Mouse (Mus musculus) embryonic facial prominence, embryonic 15.5 days (tissue): ENCODE results near the gene Fra10ac1. TPM values are rescaled to one million over a fixed set of nuclear protein-coding genes. Genes with fewer than 3 reads are reported as not detected.

ENCODE experiments used
- ATAC-seq: fragments of 200-750 bp; cut with Nextera tagmentation; 2 replicates; pipeline ENCODE4 v1.8.0; 2017; ENCODE audit warnings: low read depth, moderate TSS enrichment; ENCODE audit not compliant: insufficient number of reproducible peaks, low FRiP score, low TSS enrichment
- H3K27ac ChIP-seq: fragments of 300-500 bp; sonication (generic); replicated peaks from 2 replicates; pipeline ENCODE4 v1.5.1; 2015; ENCODE audit warnings: mild to moderate bottlenecking, inconsistent platforms
- H3K27me3 ChIP-seq: fragments of 300-500 bp; sonication (generic); 2 replicates; pipeline ENCODE4 v1.6.1; 2015; ENCODE audit warnings: inconsistent platforms
- H3K36me3 ChIP-seq: fragments of 300-500 bp; sonication (generic); 2 replicates; pipeline ENCODE4 v1.6.1; 2015; ENCODE audit warnings: mild to moderate bottlenecking, inconsistent platforms
- H3K4me1 ChIP-seq: fragments of 300-500 bp; sonication (generic); 2 replicates; pipeline ENCODE4 v1.6.1; 2015; ENCODE audit warnings: inconsistent platforms
- H3K4me2 ChIP-seq: fragments of 300-500 bp; sonication (generic); replicated peaks from 2 replicates; pipeline ENCODE4 v1.6.1; 2015; ENCODE audit warnings: mild to moderate bottlenecking, inconsistent platforms
- H3K4me3 ChIP-seq: fragments of 300-500 bp; sonication (generic); replicated peaks from 2 replicates; pipeline ENCODE4 v1.5.1; 2015; ENCODE audit warnings: mild to moderate bottlenecking, inconsistent platforms
- H3K9ac ChIP-seq: fragments of 300-500 bp; sonication (generic); 2 replicates; pipeline ENCODE4 v1.6.1; 2015; ENCODE audit warnings: inconsistent platforms
- H3K9me3 ChIP-seq: fragments of 300-500 bp; sonication (generic); replicated peaks from 2 replicates; pipeline ENCODE4 v1.6.1; 2016; ENCODE audit warnings: inconsistent platforms
- WGBS: fragments of 180-500 bp; shearing (Covaris S2); methylation state at CpG from one replicate; pipeline ENCODE4 v1.1.7; 2015; 5-methylcytosine and 5-hydroxymethylcytosine counted together
- polyA plus RNA-seq: library from polyadenylated mRNA; unstranded; fragments of >200 nt; fragmentation: Nextera tagmentation; extraction: Ambion mirVana; gene quantifications from 2 replicates; pipeline ENCODE4 v1.2.1, GENCODE M21; 2015

Fra10ac1 gene
- polyA plus RNA-seq = 34.5 and 35.4 TPM in 2 replicates

DNA sequence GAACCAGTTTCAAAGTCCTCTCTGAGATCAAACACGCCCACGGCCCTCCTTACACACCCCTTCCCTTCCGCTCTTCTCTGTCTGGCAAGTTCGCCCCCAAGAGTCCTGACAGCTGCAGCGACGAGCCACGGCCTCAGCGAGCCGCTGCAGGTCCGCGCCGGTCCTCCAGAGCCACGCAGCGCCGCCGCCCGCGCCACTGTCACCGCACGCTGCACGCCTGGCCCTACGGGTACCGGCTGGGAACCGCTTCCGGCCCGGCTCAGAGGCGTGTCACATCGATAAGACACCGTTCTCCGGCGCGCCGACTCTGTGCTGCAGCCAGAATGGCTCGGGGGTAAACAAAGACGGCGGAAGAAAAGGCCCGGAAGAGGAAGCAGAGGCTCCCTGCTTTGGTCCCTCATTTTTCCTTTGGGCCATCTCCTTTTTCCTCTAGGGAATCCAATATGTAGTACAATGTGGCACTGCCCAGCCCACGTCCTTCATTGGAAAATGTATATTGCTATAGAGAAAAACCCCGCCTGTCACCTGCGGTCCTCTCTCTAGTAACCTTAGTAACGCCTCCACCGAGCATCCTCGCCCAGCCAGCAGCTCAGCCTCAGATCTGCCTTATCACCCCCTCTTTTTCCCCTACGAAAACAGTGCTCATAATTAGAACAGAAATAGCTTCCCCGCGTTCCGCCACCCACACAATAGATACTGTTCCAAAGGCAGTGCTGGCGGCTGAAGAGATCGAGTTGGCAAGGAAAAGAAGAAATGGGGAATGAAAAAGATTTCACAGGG lies at the start of gene Fra10ac1:
Gene Fra10ac1 (minus strand): TSS at position 252 of the 780 bp plus-strand sequence.
- Histone ChIP-seq H3K4me3 (peak within 1 kb of the TSS; percentile 70), H3K9ac (peak within 1 kb of the TSS; percentile 64), H3K27ac (peak within 1 kb of the TSS; percentile 87), H3K27me3 (no peaks in the 10 kb centered on the region), H3K4me2 (peak within 1 kb of the TSS; percentile 73), H3K36me3 (no peaks in the 10 kb centered on the region), H3K9me3 (no peaks in the 10 kb centered on the region), H3K4me1 (peaks cover 6% of the 10 kb centered on the region; the same call in 1 of the 2 replicates)
- ATAC-seq = peak; percentile 93
- WGBS = under 1% methylated on average over 49 of the region's 49 CpGs

DNA sequence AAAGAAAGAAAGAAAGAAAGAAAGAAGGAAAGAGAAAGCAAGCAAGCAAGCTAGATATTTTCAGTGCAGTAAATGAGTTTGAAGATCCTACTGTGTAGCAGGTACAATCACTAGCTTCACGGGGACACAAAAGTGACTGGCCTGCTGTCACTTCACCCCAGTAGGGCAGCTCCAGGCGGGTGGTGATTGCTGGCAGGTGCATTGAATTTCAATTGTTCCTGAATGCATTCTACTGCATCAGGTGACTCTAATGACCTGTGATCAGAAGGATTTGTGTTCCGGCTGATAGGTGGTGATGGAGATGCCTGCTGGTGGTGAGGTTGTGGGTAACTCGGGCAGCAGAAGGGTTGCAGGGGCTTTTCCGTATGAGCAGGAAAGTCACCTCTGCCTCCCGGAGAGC lies 47.1 kb upstream of the Fra10ac1 start:
- Histone ChIP-seq H3K9ac (no peak overlapping the region), H3K4me3 (no peak overlapping the region), H3K27ac (no peak overlapping the region), H3K4me2 (no peak overlapping the region), H3K4me1 (no peaks in the 10 kb centered on the region), H3K9me3 (no peaks in the 10 kb centered on the region), H3K27me3 (no peaks in the 10 kb centered on the region), H3K36me3 (no peaks in the 10 kb centered on the region)
- ATAC-seq = no peak
- 29% methylated on average over 6 of the region's 6 CpGs for WGBS

DNA sequence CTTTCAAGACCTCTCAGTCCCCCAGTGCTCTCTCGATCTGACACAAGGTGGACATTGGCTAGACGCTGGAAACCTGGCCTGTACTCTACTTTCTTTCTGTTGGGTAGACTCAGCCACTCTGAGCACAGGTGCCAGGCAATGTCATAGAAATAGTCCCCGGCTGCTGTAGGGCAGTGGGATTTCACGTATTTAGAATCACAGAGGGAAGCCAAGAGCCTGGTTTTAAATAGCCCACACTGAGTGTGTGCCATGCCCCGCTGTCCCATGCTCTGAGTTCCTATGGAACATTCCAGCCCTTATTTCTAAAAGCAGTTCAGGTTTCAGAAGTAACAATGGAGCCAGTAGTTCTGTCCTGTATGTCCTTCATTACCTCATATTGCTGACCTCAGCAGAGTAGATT lies 43.5 kb upstream of the Fra10ac1 start:
- no peaks in the 10 kb centered on the region for H3K9me3 ChIP-seq
- 70% methylated on average over 5 of the region's 5 CpGs for WGBS
- no peak for ATAC-seq
- no peaks in the 10 kb centered on the region for H3K36me3 ChIP-seq
- H3K9ac ChIP-seq = no peak overlapping the region
- H3K27ac ChIP-seq = no peak overlapping the region
- H3K4me2 ChIP-seq = no peak overlapping the region
- peaks cover 6% of the 10 kb centered on the region; the same call in 1 of the 2 replicates for H3K27me3 ChIP-seq
- no peak overlapping the region for H3K4me3 ChIP-seq
- H3K4me1 ChIP-seq = peaks cover 6% of the 10 kb centered on the region; the same call in 1 of the 2 replicates

DNA sequence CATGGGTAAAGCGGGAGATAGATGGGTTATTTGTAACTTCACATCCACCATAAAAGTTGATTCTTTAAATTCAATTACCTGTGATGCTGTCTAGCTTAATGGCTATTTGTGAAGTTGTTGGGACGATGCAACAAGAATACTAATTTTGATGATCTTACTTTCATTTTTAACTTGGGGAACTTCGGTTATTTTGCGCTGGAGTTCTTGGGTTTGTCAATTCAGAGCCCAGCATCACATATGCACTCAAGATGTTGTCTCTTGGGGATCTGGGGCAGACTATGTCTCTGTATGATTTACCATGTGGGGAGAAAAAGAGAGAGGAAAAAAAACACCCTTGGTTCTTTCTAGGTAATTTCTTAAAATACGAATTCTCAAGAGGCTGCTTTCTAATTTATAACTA lies 41.8 kb upstream of the Fra10ac1 start:
- H3K4me3 ChIP-seq = no peak overlapping the region
- no peaks in the 10 kb centered on the region for H3K9me3 ChIP-seq
- no peaks in the 10 kb centered on the region for H3K36me3 ChIP-seq
- no peak overlapping the region for H3K27ac ChIP-seq
- ATAC-seq = no peak
- H3K4me2 ChIP-seq = no peak overlapping the region
- peaks cover 6% of the 10 kb centered on the region; the same call in 1 of the 2 replicates for H3K27me3 ChIP-seq
- 71% methylated on average over 5 of the region's 5 CpGs for WGBS
- H3K4me1 ChIP-seq = peaks cover 6% of the 10 kb centered on the region; the same call in 1 of the 2 replicates
- no peak overlapping the region for H3K9ac ChIP-seq

DNA sequence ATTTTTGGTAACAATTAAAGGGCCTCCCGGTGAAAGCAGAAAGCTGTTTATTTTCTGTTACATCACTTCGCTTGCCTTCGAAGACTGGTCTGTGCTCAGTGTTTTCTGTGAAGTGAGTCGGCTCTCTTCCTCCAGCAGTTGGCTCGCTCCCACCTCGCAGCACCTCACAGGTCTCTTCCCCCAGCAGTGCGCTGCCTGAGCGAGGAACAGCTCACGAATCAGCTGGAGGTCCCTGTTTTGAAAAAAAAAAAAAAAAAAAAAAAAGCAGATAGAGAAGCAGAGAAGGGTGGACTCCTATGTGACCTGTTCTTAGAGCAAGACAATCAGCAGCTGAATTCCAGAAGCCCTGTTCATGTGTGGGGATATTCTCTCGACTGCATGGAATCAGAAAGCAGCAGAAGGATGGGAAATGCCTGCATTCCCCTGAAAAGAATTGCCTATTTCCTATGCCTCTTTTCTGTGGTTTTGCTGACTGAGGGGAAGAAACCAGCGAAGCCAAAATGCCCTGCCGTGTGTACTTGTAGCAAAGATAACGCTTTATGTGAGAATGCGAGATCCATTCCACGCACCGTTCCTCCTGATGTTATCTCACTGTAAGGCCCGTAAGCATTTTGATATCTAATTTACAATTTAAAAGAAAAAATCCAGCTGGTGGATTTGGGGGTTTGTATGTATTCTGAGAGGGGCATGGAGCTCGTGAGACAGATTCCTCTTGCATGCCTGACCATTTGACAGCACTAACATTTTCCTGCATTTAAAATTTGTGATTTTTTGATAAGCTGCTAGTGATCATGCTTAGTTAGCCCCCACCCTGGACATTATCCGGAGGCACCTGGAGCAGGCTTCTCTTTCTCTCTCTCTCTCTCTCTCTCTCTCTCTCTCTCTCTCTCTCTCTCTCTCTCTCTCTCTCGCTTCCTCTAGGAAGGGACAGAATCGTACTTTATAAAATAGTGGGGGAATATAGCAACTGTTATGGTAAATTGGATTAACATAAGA lies 40.8 kb upstream of the Fra10ac1 start, which contains the start of gene Lgi1:
Gene Lgi1 (plus strand): TSS at position 32 of the 996 bp plus-strand sequence.
- Histone ChIP-seq H3K27ac (no peak within 1 kb of the TSS), H3K4me3 (peak within 1 kb of the TSS; percentile 21; the same call in 1 of the 2 replicates), H3K9me3 (no peaks in the 10 kb centered on the region), H3K4me1 (peaks cover 6% of the 10 kb centered on the region; the same call in 1 of the 2 replicates), H3K27me3 (peaks cover 6% of the 10 kb centered on the region; the same call in 1 of the 2 replicates), H3K36me3 (no peaks in the 10 kb centered on the region), H3K9ac (no peak within 1 kb of the TSS), H3K4me2 (peak within 1 kb of the TSS; percentile 39)
- ATAC-seq = no peak
- WGBS = 14% methylated on average over 21 of the region's 21 CpGs

DNA sequence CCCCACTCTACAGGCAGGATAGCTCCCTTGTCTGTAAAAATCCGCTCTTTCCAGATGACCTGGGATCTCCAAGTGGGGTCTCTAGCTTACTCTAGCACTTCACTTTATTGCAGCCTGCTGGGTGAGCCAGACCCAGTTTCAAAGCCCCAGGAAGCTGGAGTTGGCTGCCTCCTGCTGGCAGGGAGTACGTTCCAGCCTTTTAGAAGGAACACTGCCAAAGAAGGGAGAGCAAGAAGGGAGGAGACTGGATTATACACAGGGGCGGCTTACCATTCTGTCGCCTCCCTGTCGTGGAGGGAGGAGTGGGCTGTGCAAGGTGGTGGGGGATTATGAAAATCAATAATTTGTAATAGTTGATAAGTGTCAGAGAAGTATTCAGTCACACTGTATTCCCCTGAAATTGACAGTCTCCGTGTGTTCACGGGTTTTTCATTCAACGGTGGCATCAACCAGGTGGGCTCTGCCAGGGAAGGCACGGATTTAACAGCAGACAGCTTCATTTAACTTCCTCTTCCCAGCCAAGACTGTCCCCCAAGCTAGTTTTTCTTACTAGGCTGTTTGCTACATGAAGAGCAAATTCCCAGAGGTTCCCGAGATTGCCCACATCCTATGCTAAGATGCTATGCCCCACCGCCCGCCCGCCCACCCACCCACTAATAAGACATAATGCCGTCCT lies 40.0 kb upstream of the Fra10ac1 start:
- Histone ChIP-seq H3K4me1 (peaks cover 6% of the 10 kb centered on the region; the same call in 1 of the 2 replicates), H3K36me3 (no peaks in the 10 kb centered on the region), H3K27me3 (peaks cover 6% of the 10 kb centered on the region; the same call in 1 of the 2 replicates), H3K9ac (no peak overlapping the region), H3K27ac (no peak overlapping the region), H3K4me2 (peak overlapping the region; percentile 39), H3K4me3 (peak overlapping the region; percentile 21; the same call in 1 of the 2 replicates), H3K9me3 (no peaks in the 10 kb centered on the region)
- WGBS = 16% methylated on average over 14 of the region's 14 CpGs
- no peak for ATAC-seq

DNA sequence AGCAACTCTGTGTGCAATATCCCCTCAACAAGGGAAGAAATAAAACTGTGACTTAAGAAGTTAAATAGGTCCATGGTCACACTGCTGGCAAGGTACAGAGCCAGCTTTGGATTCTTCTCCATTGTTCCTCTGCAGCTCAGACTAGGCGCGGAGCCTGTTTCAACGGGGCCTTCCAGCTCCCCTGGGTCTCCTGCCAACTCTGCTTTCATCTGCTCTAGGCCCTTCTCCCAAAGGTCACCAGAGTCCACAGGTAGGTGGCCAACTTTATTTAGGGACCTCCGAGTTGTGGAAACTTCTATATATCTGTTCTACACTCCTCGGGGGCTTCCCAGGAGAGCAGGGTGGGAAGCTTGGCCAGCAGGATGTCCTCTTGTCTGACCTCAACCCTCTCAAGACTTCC lies 37.4 kb upstream of the Fra10ac1 start:
- no peak for ATAC-seq
- Histone ChIP-seq H3K4me3 (no peak overlapping the region), H3K4me2 (no peak overlapping the region), H3K9ac (no peak overlapping the region), H3K9me3 (no peaks in the 10 kb centered on the region), H3K36me3 (no peaks in the 10 kb centered on the region), H3K27ac (no peak overlapping the region), H3K4me1 (peaks cover 6% of the 10 kb centered on the region; the same call in 1 of the 2 replicates), H3K27me3 (peaks cover 6% of the 10 kb centered on the region; the same call in 1 of the 2 replicates)
- 77% methylated on average over 5 of the region's 5 CpGs for WGBS

DNA sequence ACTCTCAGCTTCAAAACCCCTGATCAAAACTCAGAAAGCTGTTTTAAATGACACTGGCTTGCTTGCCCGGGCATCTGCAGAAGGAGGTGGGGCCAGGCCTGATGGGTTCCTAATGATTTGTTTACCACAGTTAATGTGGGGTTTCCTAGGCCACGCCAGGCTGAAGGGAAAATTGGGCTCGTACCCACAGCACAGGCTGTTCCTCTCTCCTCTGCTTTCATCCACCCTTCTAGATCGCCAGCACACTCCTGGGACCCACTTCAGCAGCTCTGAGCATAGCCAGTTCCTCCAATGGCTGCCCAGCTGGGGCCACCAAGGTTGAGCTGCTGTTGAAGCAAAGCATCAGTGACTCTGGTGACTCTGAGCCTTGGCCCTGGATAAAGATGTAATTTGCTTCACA lies 36.4 kb upstream of the Fra10ac1 start:
- Histone ChIP-seq H3K36me3 (no peaks in the 10 kb centered on the region), H3K27me3 (peaks cover 6% of the 10 kb centered on the region; the same call in 1 of the 2 replicates), H3K4me1 (peaks cover 6% of the 10 kb centered on the region; the same call in 1 of the 2 replicates), H3K4me2 (no peak overlapping the region), H3K4me3 (no peak overlapping the region), H3K9me3 (no peaks in the 10 kb centered on the region), H3K9ac (no peak overlapping the region), H3K27ac (no peak overlapping the region)
- ATAC-seq = peak; percentile 46; the same call in 1 of the 2 replicates
- WGBS = 48% methylated on average over 4 of the region's 4 CpGs

DNA sequence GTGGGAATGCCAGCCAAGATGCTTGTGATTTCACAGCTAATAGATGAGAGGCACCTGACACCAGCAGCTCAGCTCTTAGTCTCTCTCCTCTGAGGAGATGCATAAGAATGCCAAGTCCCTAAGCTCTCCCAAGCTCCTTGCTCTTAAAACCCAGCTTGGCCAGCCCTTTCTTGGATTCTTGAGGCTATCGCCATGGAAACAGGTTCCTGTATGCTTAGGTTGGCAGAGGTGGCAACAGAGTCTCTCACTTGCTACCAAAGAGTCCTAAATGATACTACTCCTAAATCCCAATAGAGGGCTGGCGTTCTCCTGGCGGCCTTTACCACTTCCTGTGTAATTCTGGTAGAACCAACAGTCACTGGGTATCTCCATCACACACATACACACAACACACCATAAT lies 35.5 kb upstream of the Fra10ac1 start:
- Histone ChIP-seq H3K4me3 (no peak overlapping the region), H3K27me3 (peaks cover 6% of the 10 kb centered on the region; the same call in 1 of the 2 replicates), H3K9me3 (no peaks in the 10 kb centered on the region), H3K4me2 (no peak overlapping the region), H3K9ac (no peak overlapping the region), H3K27ac (no peak overlapping the region), H3K36me3 (no peaks in the 10 kb centered on the region), H3K4me1 (peaks cover 6% of the 10 kb centered on the region; the same call in 1 of the 2 replicates)
- ATAC-seq = no peak
- 79% methylated on average over 3 of the region's 3 CpGs for WGBS

DNA sequence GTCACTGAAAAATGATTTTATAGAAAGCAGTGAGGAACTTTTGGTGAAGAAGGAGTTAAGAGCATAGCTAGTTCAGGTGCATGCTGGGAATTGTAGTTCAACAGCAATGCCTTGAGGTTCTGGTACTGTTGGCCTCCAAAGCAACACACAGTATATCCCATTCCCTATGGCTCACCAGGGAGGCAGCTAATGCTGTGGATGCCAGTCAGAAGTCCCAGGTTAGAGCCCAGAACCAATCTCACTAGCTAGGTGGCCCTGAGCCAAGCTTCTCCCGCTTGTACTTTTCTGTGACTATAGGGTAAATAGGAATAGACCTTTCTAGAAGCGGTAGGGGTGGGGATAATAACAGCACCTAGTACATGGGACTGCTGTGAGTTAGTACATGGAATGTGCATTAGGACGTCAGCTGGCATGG lies 34.7 kb upstream of the Fra10ac1 start:
- Histone ChIP-seq H3K4me2 (no peak overlapping the region), H3K27me3 (peaks cover 3% of the 10 kb centered on the region; the same call in 1 of the 2 replicates), H3K4me3 (no peak overlapping the region), H3K36me3 (no peaks in the 10 kb centered on the region), H3K4me1 (no peaks in the 10 kb centered on the region), H3K9ac (no peak overlapping the region), H3K9me3 (no peaks in the 10 kb centered on the region), H3K27ac (no peak overlapping the region)
- WGBS = 74% methylated on average over 3 of the region's 3 CpGs
- no peak for ATAC-seq
